Mouse (Mus musculus): ENCODE results near the gene Kifc1. TPM values are rescaled to one million over a fixed set of nuclear protein-coding genes. Genes with fewer than 3 reads are reported as not detected.

Kifc1 gene
- polyA plus RNA-seq, 1 experiment: 25.8 TPM

- no peaks in the 10 kb centered on the region; the same call in 1 of the 2 replicates for H3K27me3 ChIP-seq (ENCODE audit: control insufficient read depth)
- H3K9me3 ChIP-seq (ENCODE audit: control insufficient read depth, low read length): peaks cover 29% of the 10 kb centered on the region
- H3K36me3 ChIP-seq (ENCODE audit: control insufficient read depth): peaks cover 40% of the 10 kb centered on the region
- no peak for TF ChIP-seq GATA1 (IDR thresholded peaks at IDR 0.05; ENCODE audit: low read length)
- TF ChIP-seq TAL1 (IDR thresholded peaks at IDR 0.05; ENCODE audit: low read length): no peak
- H3K4me3 ChIP-seq (replicated peaks): peak overlapping the region; percentile 78
- peaks cover 82% of the 10 kb centered on the region for H3K4me1 ChIP-seq (ENCODE audit: control insufficient read depth)
Observed at GRCm38 (mm10) chr17:33920282-33921097, 30.0 kb upstream of the Kifc1 start.

GRCm38 (mm10) chr17:33919351-33920281, 29.2 kb upstream of the Kifc1 start:
- H3K4me3 ChIP-seq (replicated peaks): peak overlapping the region; percentile 78
- H3K27me3 ChIP-seq (ENCODE audit: control insufficient read depth): no peaks in the 10 kb centered on the region; the same call in 1 of the 2 replicates
- no peak for TF ChIP-seq GATA1 (IDR thresholded peaks at IDR 0.05; ENCODE audit: low read length)
- no peak for TF ChIP-seq TAL1 (IDR thresholded peaks at IDR 0.05; ENCODE audit: low read length)
- H3K4me1 ChIP-seq (ENCODE audit: control insufficient read depth): peaks cover 83% of the 10 kb centered on the region
- peaks cover 25% of the 10 kb centered on the region for H3K9me3 ChIP-seq (ENCODE audit: control insufficient read depth, low read length)
- H3K36me3 ChIP-seq (ENCODE audit: control insufficient read depth): peaks cover 39% of the 10 kb centered on the region

DNA sequence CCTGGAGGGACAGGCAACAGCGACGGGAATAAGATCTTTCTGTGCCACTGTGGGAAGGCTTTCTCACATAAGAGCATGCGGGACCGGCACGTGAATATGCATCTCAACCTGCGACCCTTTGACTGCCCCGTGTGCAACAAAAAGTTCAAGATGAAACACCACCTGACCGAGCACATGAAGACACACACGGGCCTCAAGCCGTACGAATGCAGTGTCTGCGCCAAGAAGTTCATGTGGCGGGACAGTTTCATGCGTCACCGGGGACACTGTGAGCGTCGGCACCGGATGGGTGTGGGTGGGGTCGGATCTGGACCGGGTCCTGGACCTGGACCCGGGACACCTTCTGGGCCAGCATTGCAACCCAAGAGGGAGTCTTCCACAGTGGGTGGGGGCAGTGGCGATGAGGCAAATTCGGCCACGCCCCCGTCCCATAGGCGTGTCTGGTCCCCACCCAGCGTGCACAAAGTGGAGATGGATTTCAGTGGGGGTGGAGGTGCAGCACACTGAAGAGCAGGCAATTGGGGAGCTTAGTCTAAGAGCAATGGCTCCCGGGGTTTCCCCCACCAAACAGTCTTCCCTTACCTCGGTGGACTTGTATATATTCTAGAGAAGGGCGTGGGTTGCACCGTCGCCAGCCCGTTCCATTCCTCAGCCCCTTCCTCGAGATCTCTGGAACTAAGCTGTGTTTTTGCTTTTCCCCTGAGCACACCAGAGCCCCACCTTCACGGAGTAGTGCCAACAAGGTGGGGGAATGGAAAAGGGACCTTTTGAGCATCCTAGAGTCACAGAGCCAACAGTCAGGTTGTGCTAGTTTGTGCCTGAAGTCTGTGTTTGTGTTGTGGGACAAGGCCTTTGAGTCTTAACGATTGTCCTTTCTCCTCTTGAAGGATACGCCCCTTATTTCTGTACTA, 28.1 kb upstream of the Kifc1 start:
- H3K9me3 ChIP-seq (ENCODE audit: control insufficient read depth, low read length): peaks cover 25% of the 10 kb centered on the region
- H3K4me3 ChIP-seq (replicated peaks): peak overlapping the region; percentile 78
- H3K36me3 ChIP-seq (ENCODE audit: control insufficient read depth): peaks cover 47% of the 10 kb centered on the region
- TF ChIP-seq GATA1 (IDR thresholded peaks at IDR 0.05; ENCODE audit: low read length) (no peak), TAL1 (IDR thresholded peaks at IDR 0.05; ENCODE audit: low read length) (no peak)
- H3K27me3 ChIP-seq (ENCODE audit: control insufficient read depth): no peaks in the 10 kb centered on the region; the same call in 1 of the 2 replicates
- H3K4me1 ChIP-seq (ENCODE audit: control insufficient read depth): peaks cover 84% of the 10 kb centered on the region

GRCm38 (mm10) chr17:33917656-33918292, 27.3 kb upstream of the Kifc1 start:
- no peaks in the 10 kb centered on the region; the same call in 1 of the 2 replicates for H3K27me3 ChIP-seq (ENCODE audit: control insufficient read depth)
- peaks cover 53% of the 10 kb centered on the region for H3K36me3 ChIP-seq (ENCODE audit: control insufficient read depth)
- H3K9me3 ChIP-seq (ENCODE audit: control insufficient read depth, low read length): peaks cover 25% of the 10 kb centered on the region
- peak overlapping the region; percentile 78 for H3K4me3 ChIP-seq (replicated peaks)
- peaks cover 88% of the 10 kb centered on the region for H3K4me1 ChIP-seq (ENCODE audit: control insufficient read depth)
- TF ChIP-seq GATA1 (IDR thresholded peaks at IDR 0.05; ENCODE audit: low read length) (no peak), TAL1 (IDR thresholded peaks at IDR 0.05; ENCODE audit: low read length) (no peak)

- peaks cover 28% of the 10 kb centered on the region for H3K9me3 ChIP-seq (ENCODE audit: control insufficient read depth, low read length)
- H3K36me3 ChIP-seq (ENCODE audit: control insufficient read depth): peaks cover 55% of the 10 kb centered on the region
- H3K4me3 ChIP-seq (replicated peaks): peak overlapping the region; percentile 78
- TF ChIP-seq TAL1 (IDR thresholded peaks at IDR 0.05; ENCODE audit: low read length): no peak
- H3K27me3 ChIP-seq (ENCODE audit: control insufficient read depth): no peaks in the 10 kb centered on the region; the same call in 1 of the 2 replicates
- peaks cover 86% of the 10 kb centered on the region for H3K4me1 ChIP-seq (ENCODE audit: control insufficient read depth)
Observed at GRCm38 (mm10) chr17:33916847-33917655, 26.6 kb upstream of the Kifc1 start.

- TF ChIP-seq TAL1 (IDR thresholded peaks at IDR 0.05; ENCODE audit: low read length): no peak
- no peak for TF ChIP-seq GATA1 (IDR thresholded peaks at IDR 0.05; ENCODE audit: low read length)
- Histone ChIP-seq H3K27me3 (ENCODE audit: control insufficient read depth) (no peaks in the 10 kb centered on the region; the same call in 1 of the 2 replicates), H3K4me1 (ENCODE audit: control insufficient read depth) (peaks cover 85% of the 10 kb centered on the region), H3K4me3 (replicated peaks) (peak overlapping the region; percentile 78), H3K36me3 (ENCODE audit: control insufficient read depth) (peaks cover 60% of the 10 kb centered on the region), H3K9me3 (ENCODE audit: control insufficient read depth, low read length) (peaks cover 36% of the 10 kb centered on the region)
Observed at GRCm38 (mm10) chr17:33916294-33916693, 25.8 kb upstream of the Kifc1 start.

- H3K36me3 ChIP-seq (ENCODE audit: control insufficient read depth): peaks cover 66% of the 10 kb centered on the region
- H3K4me1 ChIP-seq (ENCODE audit: control insufficient read depth): peaks cover 84% of the 10 kb centered on the region
- H3K4me3 ChIP-seq (replicated peaks): peak within 1 kb of the TSS; percentile 78
- H3K27me3 ChIP-seq (ENCODE audit: control insufficient read depth): no peaks in the 10 kb centered on the region; the same call in 1 of the 2 replicates
- H3K9me3 ChIP-seq (ENCODE audit: control insufficient read depth, low read length): peaks cover 39% of the 10 kb centered on the region
- TF ChIP-seq TAL1 (IDR thresholded peaks at IDR 0.05; ENCODE audit: low read length) (no peak), GATA1 (IDR thresholded peaks at IDR 0.05; ENCODE audit: low read length) (no peak)
Observed at GRCm38 (mm10) chr17:33915671-33916250, 25.3 kb upstream of the Kifc1 start, which contains the start of the genes Tapbp and Zbtb22. Gene Tapbp, plus strand, starts transcription at chr17:33915899. Gene Zbtb22, plus strand, starts transcription at chr17:33915904.

Measured in erythroblast, embryonic 14.5 days (primary cell).